Mouse (Mus musculus) embryo, embryonic 10 days (tissue): ENCODE measurements at regions not wholly inside any gene's neighbourhood (a gene's known extent, or its start where the extent isn't known, plus 50 kb on each side); places are given as distances from the start of the nearest gene placed in this dataset.
"Not testable (repeated sequence)": the region's sequence is repeated elsewhere in the genome, so short reads cannot be mapped to it uniquely, and the experiment has no call there.

Experiments used
- DNase-seq: peaks from one replicate; pipeline ENCODE4 v3.0.0-alpha.2; 2015; ENCODE audit warnings: low spot score

DNA sequence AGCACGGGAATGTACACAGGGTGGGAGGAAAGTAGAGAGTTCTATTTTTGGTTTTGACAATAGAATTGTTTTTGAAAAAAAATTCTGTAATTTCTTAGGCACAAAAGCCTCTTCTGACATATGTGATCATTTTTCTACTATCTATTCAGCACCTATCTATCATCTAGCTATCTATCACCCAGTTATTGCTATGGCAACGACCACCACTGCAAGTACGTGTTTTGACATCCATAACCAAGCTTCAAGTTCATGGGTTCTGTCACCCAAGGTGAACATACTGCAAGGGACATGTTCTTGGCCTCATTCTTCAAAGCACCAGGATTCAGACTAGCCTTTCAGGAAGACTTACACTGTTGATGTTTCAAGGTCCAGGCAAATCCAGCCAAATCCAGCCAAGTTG is 238.4 kb upstream of the Rarb start:
- no peak for DNase-seq

DNA sequence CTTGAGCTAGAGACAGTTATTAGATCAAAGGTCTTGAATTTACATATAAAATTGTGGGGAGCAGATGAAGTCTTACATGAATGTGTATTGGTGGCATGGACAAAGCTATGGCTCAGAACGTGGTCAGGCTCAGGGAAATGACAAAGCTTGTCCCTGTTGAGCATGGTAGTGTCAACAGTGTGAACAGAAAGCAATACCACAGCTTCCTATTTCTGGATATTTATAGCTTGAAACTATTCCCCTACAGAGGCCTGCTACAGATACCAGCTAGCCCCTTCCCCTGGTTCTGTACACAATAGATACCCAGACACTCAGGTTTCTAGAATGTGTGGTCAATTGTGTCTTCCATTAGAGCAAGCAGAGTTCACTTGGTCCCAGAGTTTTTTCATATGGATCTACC is 236.8 kb upstream of the Rarb start:
- no peak for DNase-seq

DNA sequence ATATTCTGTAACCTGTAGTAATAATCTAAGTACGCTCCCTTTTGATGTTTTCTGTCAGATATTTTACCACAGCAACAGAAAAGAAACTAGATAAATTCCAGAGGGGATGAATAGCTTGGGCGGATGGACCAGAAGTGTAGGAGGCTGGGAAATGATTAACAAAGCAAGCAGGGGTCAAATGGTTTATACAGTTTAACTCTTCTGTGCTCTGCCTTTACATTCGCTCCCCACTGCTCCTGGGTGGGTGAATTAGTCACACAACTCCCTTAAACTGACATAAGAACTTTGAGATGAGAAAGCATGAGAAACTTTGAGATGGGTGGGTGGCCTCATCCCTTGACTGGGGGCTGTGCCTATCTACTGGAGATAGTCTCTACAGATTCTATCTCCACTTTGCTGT is 235.4 kb upstream of the Rarb start:
- DNase-seq = no peak

DNA sequence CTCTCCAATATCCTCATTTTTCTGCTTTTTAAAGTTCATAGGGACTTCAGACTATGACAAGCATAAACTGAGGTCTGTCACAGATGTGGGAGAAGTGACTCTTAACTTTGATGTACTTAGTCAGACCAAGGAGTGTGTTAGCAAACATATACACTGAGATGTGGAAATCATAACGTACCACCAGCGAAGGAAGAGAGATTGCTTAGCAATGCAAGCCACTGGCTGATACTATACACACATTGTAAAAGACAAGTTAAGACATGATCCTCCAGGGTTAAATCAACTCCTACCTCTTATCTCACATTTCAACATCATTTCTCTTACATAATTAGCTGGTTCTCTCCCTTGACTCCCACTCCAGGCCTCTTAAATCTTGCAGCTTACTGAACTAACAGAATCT is 227.9 kb upstream of the Rarb start:
- DNase-seq = no peak

DNA sequence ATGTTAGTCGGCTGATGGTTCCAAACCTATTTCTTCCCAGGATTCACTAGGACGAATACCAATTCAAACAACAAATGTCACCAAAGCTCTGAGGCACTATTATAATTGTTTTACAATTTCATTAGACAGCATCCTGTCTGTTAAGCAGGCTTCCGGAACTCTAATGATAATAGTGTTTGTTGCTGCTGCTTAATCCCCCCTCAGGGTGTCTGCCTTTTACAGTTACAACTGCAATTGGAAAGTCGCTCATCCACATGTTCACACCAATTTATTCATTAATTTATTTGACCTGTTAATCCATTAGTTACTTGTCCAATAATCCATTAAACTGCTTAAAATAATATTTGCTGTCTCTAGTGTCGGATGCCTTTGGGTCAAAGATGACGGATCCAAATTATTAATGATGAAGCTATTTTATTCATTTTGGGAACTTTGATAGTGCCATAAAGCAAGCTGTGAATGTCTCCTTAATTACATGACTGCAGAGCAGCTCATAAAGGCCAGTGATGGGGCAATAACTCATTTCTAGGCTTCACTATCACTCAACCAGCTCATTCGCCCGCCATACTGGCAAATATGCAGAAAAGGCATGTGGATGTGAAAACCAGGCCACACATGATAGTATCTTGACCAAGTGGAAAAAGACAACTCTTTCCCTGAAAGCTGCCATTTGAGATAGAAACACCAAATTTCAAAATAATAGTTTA is 226.6 kb upstream of the Rarb start:
- no peak for DNase-seq

DNA sequence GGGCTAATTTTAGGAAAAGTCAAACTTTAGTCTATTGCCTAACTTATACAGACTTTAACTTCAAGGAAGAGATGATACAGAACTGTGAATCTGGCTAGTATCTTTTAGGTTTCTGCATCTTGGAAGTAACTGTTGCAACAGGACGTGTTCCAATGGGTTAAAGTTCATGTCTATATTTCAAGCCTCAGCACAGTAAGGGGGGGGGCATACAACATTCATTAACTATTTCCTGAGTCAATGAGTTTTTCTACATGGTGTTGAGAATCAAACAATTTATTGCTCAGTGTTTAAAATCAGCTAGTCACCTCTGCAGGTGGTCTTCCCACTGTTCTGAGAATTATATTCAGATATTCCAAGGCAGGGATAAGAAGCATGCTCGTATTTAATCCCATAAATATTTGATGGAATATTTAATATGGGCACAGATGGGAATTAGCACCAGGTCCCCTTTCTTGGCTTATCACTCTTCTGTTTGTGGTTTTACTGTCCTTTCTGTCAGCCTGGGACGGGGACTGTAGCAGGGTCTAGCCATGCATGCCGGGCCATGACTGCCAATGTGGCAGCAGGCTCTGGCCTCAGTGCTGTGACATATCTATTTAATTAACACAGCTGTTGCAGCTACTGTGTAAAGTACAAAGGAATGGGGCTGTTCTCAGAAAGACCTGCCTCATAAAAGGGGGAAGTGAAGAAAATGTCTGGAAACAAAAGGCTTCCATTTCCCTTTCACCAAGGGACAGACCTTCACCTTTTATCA is 201.8 kb upstream of the Rarb start:
- DNase-seq = peak; percentile 18

DNA sequence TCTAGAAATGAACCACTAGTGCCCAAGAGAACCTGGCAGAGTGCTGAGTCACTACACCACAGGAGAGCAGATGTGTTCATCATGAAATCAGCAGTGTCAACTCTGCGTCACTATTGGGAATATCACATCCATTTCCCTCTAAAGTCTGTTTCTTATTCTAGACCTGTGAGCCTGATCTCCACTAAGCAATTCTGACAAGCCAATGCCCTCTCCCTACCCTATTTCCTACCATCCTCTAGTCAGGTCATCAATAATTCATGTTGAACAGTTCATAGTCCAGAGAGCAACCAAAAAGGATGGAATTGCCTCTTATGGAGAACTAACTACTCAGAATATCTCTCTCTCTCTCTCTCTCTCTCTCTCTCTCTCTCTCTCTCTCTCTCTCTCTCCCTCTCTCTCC is 194.0 kb upstream of the Rarb start:
- DNase-seq = no peak

DNA sequence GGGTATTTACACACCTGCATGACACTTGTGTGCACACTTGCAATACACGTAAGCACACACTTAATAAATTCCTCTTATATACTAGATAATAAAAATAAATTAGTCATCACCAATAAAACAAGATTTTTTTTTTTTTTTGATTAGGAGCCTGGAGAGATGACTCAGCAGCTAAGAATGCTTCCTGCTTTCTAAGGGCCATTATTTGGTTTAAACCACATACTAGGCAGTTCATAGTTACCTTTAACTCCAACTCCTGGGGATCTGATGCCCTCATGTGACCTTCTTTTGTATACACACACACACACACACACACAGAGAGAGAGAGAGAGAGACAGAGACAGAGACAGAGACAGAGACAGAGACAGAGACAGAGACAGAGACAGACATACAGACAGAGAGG is 193.2 kb upstream of the Rarb start:
- no peak for DNase-seq

DNA sequence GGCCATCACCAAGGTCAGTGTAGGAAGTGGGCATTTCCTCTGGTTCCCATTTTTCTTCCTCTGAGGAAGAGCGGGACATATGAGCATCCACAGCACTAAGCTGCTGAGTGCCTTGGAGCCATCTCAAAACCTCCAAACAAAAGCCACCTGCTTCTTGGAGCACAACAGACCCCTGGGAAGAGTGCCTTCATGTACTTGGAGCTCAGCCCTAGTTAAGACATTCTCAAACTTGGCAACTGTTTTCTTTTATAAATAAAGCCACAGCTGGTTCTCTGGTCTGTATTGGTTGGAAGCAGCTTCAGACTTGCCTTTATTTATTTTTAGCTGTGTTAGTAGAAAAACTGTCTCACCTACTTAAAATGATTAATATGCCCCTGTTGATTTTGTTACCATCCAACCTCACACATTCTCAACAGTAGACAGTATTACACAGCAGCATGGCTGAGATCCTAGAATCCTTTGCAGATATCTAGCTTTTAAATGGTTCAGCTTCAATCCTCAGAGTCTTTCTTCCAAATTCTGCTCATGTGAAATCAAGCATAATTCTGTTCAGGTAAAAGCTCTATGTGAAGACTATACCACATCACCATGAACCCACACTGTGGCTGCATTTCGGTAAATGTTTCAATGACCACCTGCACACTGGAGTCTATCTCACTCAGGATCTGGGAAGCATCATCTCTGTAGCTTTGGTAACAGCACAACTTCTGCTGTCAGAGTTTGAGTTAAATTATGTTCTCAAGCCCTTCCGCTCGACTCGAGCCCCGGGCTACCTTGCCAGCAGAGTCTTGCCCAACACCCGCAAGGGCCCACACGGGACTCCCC is 186.4 kb upstream of the Rarb start:
- no peak for DNase-seq

DNA sequence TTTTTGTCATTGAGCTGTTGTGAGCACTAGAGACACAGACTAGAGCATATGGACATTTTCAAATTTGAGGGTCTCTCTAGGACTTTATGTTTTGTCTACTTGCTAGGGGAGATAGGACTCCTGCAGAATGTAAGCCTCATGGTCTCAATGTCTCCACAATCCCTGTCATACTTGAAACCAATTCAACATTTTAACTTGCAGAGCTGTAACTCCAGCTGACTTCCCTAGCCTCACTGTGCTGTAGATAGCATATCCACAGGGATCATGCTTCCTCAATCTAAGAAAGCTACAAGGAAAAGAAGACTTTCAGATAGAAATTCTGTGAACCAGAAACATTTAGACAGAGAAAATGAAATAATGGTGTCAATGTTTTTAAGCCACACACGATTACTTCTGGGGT is 185.8 kb upstream of the Rarb start:
- DNase-seq = no peak

DNA sequence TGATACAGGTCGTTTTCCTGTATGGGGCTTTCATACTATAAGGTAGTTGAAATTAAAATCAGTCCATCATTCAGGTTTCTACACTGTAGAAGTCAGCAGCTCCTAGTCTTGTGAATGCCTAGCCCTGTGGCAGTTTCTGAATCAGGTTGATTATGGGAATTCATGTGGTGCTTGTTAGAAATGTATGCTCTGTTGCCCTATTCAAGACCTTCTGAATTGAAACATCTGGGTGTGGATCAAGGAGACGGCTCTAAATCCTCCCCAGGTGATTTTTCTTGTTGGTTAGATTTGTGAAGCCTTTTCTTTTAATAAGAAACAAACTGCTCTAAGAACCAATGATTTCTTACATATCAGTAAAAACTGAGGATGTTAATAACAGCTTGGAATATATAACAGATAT is 177.8 kb upstream of the Rarb start:
- peak; percentile 9 for DNase-seq

DNA sequence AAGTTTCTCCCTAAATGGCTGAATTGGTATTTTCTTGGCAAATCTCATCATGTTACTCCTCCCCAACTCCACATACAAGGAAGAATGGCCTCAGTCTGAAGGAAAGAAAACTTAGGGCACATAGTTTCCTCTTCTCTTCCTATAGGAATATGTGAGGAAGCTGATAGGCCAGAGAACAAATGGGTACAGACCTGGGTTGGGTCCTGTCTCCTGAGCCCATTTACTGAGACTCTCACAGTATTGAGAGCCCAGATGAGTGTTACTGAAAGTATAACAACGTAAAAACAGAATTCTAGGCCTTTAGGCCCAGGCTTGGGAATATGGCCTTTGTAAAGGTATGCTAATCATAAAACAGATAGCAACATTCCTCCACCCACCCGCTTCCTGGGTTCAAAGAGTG is 152.0 kb upstream of the Rarb start:
- DNase-seq = not testable (repeated sequence)

DNA sequence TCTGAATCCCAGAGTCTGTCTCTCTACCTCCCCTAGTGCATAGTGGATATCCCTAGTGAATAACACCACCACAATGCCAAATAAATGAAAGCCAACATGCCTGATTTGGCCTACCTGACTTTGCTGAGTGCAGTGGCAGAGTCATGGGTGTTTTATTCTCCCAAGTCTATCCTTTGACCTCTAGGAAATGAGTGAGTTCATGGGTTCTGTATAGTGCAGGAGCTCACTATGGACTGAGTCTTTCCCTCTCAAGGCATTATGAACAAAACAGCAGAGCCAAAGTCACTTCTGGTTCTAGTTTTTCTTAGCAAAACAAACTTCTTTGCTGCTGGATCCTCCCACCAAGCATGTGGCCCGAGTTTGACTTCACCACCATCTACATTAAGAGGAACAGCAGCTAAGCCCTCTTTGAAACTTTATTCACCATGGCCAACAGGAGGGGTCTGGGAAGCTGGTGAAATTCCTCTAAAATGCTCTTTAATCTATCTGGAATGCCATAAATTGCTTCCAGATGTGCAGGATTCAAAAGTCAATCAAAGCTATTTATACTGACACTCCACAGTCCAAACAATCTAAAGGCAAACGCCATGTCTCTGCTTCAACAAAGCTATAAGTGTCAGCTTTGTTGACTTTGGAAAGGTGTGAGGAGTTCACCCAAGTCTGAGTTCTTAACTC is 145.9 kb upstream of the Rarb start:
- peak; percentile 73 for DNase-seq

DNA sequence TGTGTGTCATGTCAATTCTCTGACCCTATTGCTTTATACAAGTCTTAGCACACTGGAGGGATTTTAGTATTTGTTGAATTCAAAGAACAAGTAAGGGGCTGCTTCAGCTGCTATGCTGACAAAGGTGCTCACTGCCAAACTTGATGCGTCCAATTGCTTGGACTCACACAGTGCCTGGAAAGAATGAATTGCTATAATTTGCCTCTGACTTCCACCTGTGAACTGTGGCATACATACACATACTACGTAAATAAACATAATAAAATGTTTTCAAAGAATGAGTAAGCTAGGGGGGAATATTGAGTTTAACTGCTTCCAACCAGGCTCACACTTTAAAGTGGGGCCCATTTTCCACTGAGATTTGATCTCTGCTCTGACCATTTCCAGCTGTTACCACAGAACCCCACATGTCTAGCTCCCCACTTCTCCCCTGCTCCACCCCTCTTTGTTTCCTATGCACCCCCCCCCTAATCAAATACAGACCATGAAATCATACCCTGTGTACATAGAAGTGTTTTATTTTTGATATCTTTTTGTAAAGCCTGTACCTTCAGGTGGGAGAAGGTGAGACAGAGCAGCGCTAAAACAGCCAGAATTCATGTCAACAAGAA is 143.4 kb upstream of the Rarb start:
- DNase-seq = no peak

DNA sequence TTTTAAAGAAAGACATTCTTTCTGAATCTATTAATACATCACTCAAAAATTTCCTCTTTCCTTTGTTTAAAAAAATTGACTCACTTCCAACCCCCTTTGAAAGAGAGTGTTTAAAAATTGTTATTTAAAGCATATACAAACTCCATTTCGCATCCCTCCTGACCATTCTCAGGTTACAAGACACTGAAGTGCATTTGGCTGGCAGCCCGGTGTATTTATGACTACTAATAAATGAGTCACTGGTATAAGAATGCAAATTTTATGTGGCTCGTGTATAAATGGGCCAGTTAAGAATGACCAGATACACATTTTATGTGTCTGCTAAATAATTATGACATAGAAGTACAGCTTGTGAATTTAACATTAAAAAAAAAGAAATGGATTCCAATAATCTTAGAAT is 138.8 kb upstream of the Rarb start:
- peak; percentile 13 for DNase-seq

DNA sequence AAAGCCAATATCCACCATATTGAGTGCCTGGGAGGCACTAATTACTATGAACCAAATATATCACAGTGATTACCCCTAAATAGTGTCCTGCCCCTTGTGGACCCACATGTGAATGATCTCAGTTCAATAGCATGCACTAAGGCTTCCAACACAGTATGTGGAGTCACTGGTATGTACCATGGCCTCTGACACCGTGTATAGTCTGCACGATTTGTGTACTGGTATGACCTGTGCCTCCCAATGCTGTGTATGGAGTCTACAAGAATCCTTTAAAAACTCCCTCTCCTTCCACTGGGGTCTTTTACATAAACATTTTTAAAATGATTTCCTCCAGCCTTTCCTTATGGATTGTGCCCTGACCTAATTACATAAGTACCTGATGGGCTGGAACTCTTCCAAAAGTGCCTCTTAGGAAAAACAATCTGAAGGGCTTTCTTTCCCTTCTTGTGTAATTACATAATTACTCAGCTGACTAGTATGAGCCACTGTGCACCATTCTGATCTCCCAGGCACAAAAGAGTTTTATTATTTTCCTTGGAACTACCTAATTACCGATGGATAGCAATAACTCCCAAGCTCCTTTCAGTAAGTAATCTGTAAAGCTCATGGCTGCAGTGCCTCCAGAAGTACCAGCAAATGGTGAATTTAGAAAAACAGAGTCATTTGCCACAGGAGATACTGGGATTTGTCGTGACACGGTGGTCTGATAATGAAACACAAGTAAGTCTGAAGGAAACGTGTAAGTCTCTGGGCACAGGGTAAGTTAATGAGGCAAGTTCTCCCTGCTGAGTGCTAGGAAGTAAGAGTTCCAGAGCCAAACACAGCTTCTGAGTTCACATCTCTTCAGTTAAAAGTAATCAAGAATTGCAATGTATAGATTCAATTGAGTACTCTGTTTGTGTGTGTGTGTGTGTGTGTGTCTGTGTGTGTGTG is 135.8 kb upstream of the Rarb start:
- no peak for DNase-seq

DNA sequence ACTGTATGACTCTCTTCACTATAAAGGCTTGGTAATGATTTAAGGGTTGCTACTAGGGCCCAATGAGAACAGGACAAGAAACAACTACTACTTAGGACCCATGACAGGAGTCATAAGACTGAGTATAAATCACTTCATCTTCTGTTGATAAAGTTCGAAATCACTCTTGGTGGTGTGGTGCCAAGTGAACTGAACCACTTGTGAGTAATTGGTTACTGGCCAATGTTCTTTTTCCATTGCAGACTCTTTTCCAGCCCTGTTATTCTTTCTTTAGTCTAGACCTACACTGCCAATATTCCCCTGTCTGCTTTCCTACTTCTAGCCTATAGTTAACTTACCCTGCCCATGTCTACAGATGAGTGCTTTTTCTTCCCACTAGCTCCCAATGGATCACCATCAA is 129.8 kb upstream of the Rarb start:
- no peak for DNase-seq

DNA sequence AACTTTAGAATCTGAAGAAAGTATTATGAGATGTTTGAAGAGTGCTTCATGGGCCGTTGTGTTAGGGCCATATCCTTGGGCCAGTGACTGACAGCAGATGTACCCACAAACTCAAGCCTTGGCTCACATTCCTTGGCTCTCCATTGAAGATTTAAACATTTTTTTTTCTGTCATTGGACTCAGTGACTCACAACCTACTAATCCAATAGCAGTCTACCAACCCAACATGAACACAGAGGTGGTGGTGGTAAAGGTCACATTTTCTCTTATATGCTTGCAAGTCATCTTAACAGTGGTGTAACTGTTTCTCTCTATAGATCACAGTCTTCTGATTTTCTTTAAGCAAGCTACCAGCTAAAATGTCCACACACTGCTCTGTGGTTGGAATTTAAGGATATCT is 125.5 kb upstream of the Rarb start:
- DNase-seq = no peak

DNA sequence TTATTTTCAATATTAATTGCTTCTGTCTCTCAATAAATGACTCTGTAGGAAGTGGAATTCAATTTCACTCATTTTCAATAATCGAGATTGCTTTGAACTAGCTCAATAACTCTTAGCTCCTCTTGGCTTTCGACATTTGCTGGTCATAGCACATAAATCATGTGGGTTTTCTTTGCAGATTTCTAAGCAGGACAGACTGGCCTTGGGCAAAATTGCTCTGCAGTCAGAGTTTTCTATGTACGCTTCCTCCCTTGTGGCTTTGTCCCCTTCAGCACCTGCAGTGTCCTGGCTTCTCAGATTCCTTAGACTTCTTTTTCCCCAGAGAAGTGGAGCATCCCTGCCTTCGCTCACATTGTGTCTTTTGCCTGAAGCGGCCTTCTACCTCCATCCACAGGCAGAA is 124.6 kb upstream of the Rarb start:
- no peak for DNase-seq

DNA sequence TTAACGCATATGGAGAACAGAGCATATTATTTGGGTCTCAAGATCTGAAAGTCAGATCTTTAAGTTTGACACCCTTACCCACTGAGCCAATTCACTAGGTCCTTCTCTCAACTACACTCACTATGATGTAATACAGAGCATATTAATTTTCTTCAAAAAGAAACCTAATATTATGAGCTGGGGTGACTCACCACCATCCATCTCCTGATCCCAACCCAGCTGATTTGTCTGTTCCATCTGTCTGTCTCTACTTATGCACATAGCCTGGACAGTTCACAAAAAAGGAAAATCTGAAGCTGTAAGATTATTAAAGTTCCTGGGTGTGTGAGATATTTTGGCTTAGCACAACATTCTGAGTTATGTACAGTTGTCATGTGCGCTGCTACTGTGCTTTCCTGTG is 108.2 kb upstream of the Rarb start:
- DNase-seq = no peak
